8 mouse cellular contexts compared by ENCODE assay signal in the genomic region with DNA sequence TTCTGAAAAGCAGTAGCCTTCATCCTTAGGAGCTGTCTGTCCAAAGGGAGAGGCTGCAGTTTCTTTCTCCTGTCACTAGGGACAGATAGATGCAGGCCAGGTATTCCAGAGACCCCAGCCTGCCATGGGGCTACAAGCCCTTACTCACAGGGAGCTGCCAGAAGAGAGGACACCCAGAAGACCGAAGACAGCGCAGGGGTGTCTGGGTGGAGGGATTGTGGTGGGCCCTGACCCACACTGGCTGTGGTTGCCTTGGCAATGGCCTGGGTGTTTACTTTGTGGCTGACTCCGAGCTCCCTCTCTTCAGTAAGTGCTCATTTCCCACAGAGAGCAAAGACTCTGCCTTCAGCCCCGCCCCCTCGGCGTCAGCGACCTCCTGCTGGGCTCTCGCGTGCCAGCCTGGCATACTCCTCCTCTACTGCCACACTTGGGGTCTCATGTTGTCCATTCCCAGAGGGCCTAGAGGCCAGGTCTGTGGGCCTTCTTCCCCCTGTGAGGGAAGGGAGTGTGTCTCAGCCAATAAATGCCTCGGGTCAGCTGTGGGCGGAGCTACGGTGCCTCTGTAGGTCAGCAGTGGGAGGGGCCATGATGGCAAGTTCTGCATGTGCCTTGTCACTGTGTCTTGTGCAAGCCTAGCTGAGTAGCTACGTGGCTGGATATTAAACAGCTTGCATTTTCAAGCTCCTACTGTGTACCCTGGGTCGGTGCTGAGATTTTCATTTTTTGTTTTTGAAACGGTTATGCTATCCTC. TPM values are rescaled to one million over a fixed set of nuclear protein-coding genes. Genes with fewer than 3 reads are reported as not detected.
DNase-seq lines count a peak whose midpoint lies in the region; ATAC-seq and TF ChIP-seq lines count a peak whose summit lies in the region.

No protein-coding gene starts in this region.

- DNase-seq in 3T3-L1 (ENCODE audit: low read depth, low spot score) = peak; percentile 98
- DNase-seq in T-cell, adult 2 months (ENCODE audit: low spot score) = peak; percentile 83
- peak; percentile 93 for DNase-seq in embryo, embryonic 10.5 days (ENCODE audit: low spot score)
- peak; percentile 93 for DNase-seq in lung, adult 2 months
- DNase-seq in thymus, postnatal 4 days = peak; percentile 92

- H3K27ac ChIP-seq in intestine, postnatal 0 days (ENCODE audit: low read depth, low read length) = peak overlapping the region; percentile 95
- H3K27ac ChIP-seq in neural tube, embryonic 14.5 days (ENCODE audit: low read depth, low read length) = peak overlapping the region; percentile 62

- peaks cover 4% of the 10 kb centered on the region for H3K4me1 ChIP-seq in intestine, postnatal 0 days (replicated peaks; ENCODE audit: control insufficient read depth, insufficient read depth, low read length)
- H3K4me1 ChIP-seq in lung, adult 2 months (ENCODE audit: control insufficient read depth, insufficient read depth, low read length) = peaks cover 34% of the 10 kb centered on the region
- H3K4me1 ChIP-seq in neural tube, embryonic 14.5 days (ENCODE audit: control insufficient read depth, insufficient read depth, low read length) = peaks cover 3% of the 10 kb centered on the region; the same call in 1 of the 2 replicates

- peak; percentile 82 for ATAC-seq in granulocyte monocyte progenitor cell, adult 5-6 weeks (replicated peaks; ENCODE audit: poor library complexity, severe bottlenecking)
- peak; percentile 76 for ATAC-seq in intestine, postnatal 0 days
- peak; percentile 66 for ATAC-seq in neural tube, embryonic 14.5 days (ENCODE audit: low read depth)

- H3K4me3 ChIP-seq in intestine, postnatal 0 days (ENCODE audit: low read depth, low read length) = peak overlapping the region; percentile 34
- H3K4me3 ChIP-seq in lung, adult 2 months (replicated peaks; ENCODE audit: extremely low read depth, low read depth, low read length) = peak overlapping the region; percentile 71
- H3K4me3 ChIP-seq in neural tube, embryonic 14.5 days (ENCODE audit: low read depth, low read length) = peak overlapping the region; percentile 8; the same call in 1 of the 2 replicates

- H3K9me3 ChIP-seq in intestine, postnatal 0 days (ENCODE audit: control insufficient read depth) = no peaks in the 10 kb centered on the region
- H3K9me3 ChIP-seq in neural tube, embryonic 14.5 days (ENCODE audit: control insufficient read depth, low read length) = no peaks in the 10 kb centered on the region

- peak; percentile 71 for TF ChIP-seq CTCF in intestine, postnatal 0 days (IDR thresholded peaks at IDR 0.05; ENCODE audit: low read depth)
- peak; percentile 30 for TF ChIP-seq CTCF in lung, adult 2 months (IDR thresholded peaks at IDR 0.05; ENCODE audit: insufficient read depth, low read length)

- H3K36me3 ChIP-seq in intestine, postnatal 0 days (ENCODE audit: control insufficient read depth, insufficient read depth) = no peaks in the 10 kb centered on the region; the same call in 1 of the 2 replicates
- H3K36me3 ChIP-seq in neural tube, embryonic 14.5 days (ENCODE audit: control insufficient read depth, insufficient read depth, low read length) = no peaks in the 10 kb centered on the region

- H3K4me2 ChIP-seq in intestine, postnatal 0 days (replicated peaks; ENCODE audit: low read depth) = peak overlapping the region; percentile 63
- H3K4me2 ChIP-seq in neural tube, embryonic 14.5 days (ENCODE audit: low read depth, low read length) = peak overlapping the region; percentile 30; the same call in 1 of the 2 replicates

- no peaks in the 10 kb centered on the region for H3K27me3 ChIP-seq in intestine, postnatal 0 days (replicated peaks; ENCODE audit: control insufficient read depth, insufficient read depth, low read length)
- H3K27me3 ChIP-seq in neural tube, embryonic 14.5 days (ENCODE audit: control insufficient read depth, insufficient read depth, low read length) = peaks cover 9% of the 10 kb centered on the region

- H3K9ac ChIP-seq in intestine, postnatal 0 days (ENCODE audit: low read depth, low read length) = peak overlapping the region; percentile 47
- 0 out of 2 replicates have a peak overlapping the region, but pooled peaks have one; percentile 2 for H3K9ac ChIP-seq in neural tube, embryonic 14.5 days (replicated peaks; ENCODE audit: low read depth, low read length)

- 1% methylated on average over 15 of the region's 15 CpGs for WGBS in intestine, postnatal 0 days
- 3% methylated on average over 15 of the region's 15 CpGs for WGBS in lung, adult 2 months
- 3% methylated on average over 15 of the region's 15 CpGs for WGBS in neural tube, embryonic 14.5 days

- peak; percentile 87; the same call in 1 of the 2 replicates for TF ChIP-seq POLR2A in lung, adult 2 months (IDR thresholded peaks at IDR 0.05; ENCODE audit: borderline replicate concordance, extremely low read depth, low read depth, low read length)

RNA-seq across cellular contexts. Expression of gene Arhgap23, which starts 19.5 kb away (rescaled TPM):
- total RNA-seq in granulocyte monocyte progenitor cell, adult 5-6 weeks (2014; fragmentation: Nextera tagmentation) = 9.7 and 13.0 TPM in 2 replicates
- total RNA-seq in granulocyte monocyte progenitor cell, adult 5-6 weeks (2017) = 3.4 and 4.0 TPM in 2 replicates
- polyA plus RNA-seq in intestine, postnatal 0 days (2015; fragmentation: Nextera tagmentation; extraction: Ambion mirVana) = 3.5 and 4.6 TPM in 2 replicates
- polyA plus RNA-seq in lung, adult 2 months (2012; rRNA removed) = 74.3 and 90.6 TPM in 2 replicates
- 9.2 and 9.6 TPM in 2 replicates for polyA plus RNA-seq in neural tube, embryonic 14.5 days (2014; fragmentation: Nextera tagmentation; extraction: Ambion mirVana)

Comparison
In these comparisons a context has a peak if more than half of its experiments do, and no peak if none do; other contexts are left out.
1. Peak in every context shown above with its lines: DNase-seq, ATAC-seq, H3K4me3 ChIP-seq and H3K27ac ChIP-seq.
2. H3K4me3 ChIP-seq: peak in every context shown above with its lines; median percentile 71 in lung, adult 2 months; 34 in intestine, postnatal 0 days; 8 in neural tube, embryonic 14.5 days.